Mouse (Mus musculus): Measurements from ENCODE around the gene Gls2. TPM values are rescaled to one million over a fixed set of nuclear protein-coding genes. Genes with fewer than 3 reads are reported as not detected.

Gene Gls2
- total RNA-seq, 2 experiments from 2014 or later: 29.4 to 32.9 TPM

DNA sequence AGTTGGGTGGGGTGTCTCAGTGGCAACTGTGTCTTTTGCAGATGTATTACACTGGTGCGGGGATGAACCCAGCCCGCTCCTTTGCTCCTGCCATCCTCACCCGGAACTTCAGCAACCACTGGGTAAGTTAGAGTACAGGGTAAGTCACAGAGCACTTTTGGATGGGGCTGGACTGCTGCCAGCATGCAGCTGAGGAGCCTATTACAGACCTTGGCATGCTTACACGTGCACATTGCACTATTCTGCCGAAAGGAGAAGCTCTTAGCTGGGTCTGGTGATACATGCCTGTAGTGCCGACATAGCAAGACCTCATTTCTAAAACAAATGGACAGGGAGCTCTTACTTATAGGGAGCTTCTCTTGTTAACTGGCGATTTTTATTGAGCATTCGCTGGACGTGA lies 33.3 kb downstream of the Gls2 start:
- no peak for DNase-seq (ENCODE audit: low spot score in 2 of 2)
- intact Hi-C loops (cut with DNase I): no loop called here

DNA sequence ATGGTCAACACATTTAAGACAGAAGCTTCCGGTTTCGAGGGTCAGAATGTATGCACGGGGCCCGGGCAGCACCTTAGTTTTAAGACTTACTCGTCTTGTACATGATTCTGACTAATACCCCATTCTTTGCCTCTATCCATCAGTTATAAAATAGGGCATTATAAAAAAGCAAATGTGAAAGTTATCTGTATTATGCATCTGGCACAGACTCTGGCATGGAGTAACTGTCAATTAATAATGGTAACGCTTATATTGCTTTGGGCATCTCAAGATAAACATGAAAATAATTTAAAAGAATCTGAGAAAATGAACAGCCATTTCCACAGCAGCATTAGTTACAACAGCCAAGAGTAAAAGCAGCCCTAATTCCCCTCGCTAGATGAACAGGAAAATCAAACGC lies 33.8 kb downstream of the Gls2 start:
- no peak for DNase-seq (ENCODE audit: low spot score in 2 of 2)
- intact Hi-C loops (cut with DNase I): no loop called here

DNA sequence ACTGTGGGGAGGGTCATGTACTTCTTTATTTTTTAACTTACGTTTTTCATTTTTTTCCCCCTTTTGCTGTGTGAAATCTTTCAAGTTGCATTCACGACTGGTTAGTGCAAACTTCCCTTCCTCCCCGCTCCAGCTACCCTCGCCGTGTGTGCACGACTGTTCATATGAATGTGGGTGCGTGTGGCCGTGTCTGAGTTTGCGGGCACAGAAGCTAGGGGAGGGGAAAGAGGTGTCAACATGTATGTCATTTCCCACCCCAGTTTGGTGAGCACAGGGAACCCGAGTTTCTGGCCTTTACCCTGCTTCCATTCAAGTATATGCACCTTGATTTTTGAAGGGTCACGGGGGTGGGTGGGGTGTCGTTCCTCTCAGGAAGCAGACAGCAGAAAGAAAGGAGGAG lies 36.3 kb downstream of the Gls2 start:
- intact Hi-C loops (cut with DNase I): loop anchor here (5.0 kb wide), 1 partner anchor 42 kb away; the partner anchor contains the start of gene Stat2
- no peak for DNase-seq (ENCODE audit: low spot score in 2 of 2)

DNA sequence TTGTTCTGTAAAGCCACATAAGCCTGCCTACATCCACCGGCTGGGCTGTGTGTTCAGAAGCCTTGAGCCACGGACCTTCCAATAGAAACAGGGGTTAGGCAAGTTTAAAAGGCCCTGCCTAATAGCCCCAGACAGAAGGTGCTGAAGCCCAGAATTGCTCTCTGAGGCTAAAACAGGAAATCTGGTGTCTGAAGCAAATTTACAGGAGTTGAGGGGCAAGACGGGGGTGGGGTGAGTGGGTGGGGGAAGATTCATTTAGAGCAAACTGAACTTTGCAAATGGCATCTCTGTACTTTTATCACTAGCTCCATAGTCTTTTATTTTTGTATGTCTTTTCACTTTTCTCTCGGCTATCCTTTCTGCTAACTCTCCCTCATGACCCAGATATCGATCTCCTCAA lies 36.9 kb downstream of the Gls2 start:
- intact Hi-C loops (cut with DNase I): loop anchor here (5.0 kb wide), 1 partner anchor 41 kb away; the partner anchor contains the start of gene Stat2

DNA sequence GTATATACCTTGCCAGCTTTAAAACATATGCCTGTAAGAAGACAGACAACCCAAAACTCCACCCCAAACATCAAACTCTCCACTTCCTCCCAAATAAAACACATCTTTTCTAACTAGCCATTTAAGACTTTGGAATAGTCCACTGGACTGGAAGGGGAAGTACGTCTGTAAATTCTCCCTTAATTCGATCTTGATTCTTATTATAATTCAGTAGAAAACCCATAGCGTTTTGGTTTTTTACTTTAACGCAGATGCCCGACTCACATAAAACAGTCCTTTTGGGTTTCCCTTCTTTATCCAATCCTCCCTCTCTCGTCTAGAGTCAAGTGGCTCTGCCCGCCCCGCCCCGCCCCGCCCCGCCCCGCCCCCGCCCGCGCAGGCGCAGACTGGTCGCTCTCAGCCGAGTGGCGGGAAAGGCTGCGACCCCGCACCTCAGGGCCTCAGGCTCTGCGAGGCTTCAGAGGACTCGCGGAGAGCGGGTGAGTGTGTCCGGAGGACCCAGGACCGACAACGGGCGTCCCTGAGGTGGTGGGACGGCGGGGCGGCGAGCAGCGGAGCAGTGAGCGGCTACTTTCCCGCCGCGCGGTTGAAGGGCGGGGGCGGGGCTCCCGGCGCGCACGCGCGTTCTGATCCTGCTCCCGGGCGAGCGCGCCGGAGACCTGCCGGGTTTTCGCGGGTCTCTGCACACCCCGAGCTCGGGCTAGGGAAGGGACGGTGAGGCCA lies 37.6 kb downstream of the Gls2 start, which contains the start of gene Timeless:
Gene Timeless (plus strand): TSS at position 369 of the 723 bp plus-strand sequence.
- intact Hi-C loops (cut with DNase I): loop anchor here (1.0 to 5.0 kb wide), 2 partner anchors 19 to 40 kb away; partner anchors contain the start of gene Stat2
- DNase-seq (ENCODE audit: low spot score in 2 of 2): peak; percentile 77 to 89

More for the DNA sequence above, 36.9 kb downstream of the Gls2 start:
- DNase-seq (ENCODE audit: low spot score in 2 of 2): no peak

DNA sequence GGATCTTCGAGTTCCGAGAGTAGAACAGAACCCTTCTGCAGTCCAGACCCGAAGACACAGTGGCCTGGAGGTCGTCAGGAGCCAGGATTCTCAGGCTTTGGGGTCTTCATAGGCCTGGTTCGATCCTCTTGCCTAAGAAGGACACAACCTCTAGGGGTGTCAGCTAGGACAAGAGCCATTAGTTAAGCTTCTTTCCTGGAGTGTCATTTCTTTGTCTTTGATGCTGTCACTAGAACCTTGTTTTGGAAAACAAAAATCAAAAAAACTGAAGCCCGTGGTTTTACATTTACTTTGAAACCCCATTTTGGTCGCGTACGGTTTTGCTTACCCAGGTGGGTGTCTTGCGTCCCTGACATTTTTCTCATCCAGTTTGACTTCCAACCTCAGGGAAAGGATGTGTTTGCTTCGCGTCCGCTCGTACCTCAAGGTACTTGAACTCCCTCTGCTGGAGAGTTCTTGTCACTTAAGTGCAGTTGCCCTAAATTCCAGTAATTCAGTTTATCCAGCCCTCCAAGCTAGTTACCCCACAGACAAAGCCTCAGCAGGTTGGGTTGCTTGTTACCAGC lies 38.2 kb downstream of the Gls2 start:
- peak; percentile 63 to 77 for DNase-seq (ENCODE audit: low spot score in 2 of 2)
- intact Hi-C loops (cut with DNase I): loop anchor here (1.0 to 5.0 kb wide), 2 partner anchors 19 to 40 kb away; partner anchors contain the start of gene Stat2

DNA sequence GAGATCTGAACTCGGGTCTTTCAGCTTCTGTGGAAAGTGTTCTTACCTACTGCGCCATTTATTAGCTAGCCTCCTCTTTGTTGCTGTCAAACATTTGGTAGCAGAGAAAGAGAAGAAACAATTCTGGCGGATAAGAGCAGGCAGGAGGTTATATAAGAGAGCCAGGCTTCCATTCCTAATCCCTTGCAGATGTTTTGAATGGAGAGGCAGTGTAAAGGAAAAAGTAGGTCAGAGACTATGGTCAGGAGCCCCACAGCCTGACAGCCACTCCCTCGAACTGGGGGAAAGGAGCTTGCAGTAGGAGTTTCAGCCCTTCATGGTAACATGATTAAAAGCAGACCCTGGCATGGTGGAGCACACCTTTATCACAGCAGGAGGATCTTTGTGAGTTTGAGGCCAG lies 42.1 kb downstream of the Gls2 start:
- DNase-seq (ENCODE audit: low spot score in 2 of 2): peak in 1 of 2 experiments; percentile 11
- intact Hi-C loops (cut with DNase I): no loop called here

DNA sequence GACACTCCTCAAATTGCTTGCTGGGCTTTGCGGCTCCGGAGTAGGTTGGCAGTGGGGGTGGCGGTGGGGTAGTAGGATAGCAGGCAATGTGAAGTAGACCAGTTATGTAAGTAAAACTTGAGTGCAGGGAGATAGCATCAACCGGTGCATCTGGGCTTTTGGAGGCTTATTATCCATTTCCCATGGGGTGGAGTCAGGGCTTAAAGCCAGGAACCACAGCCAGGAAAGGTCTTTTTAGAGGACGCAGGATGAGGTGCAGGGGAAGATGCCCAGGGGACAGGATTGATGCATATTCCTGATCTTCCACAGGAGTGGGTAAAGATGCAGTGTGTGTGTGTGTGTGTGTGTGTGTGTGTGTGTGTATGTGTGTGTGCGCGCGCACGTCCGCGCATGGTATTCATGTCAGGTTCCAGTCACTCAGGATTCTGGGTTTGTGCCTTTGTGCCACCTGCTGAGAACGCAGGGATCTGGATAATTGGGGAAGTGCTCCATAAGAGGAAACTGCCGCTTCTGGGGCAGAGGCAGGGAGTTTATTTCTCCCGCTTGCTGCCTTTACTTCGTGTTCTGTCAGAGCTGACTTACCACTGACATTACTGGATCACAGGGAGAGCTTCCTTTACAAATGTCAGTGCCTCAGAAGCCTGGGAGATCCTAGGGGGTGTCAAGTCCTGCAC lies 43.7 kb downstream of the Gls2 start:
- peak; percentile 4 to 61 for DNase-seq (ENCODE audit: low spot score in 2 of 2)
- intact Hi-C loops (cut with DNase I): no loop called here

DNA sequence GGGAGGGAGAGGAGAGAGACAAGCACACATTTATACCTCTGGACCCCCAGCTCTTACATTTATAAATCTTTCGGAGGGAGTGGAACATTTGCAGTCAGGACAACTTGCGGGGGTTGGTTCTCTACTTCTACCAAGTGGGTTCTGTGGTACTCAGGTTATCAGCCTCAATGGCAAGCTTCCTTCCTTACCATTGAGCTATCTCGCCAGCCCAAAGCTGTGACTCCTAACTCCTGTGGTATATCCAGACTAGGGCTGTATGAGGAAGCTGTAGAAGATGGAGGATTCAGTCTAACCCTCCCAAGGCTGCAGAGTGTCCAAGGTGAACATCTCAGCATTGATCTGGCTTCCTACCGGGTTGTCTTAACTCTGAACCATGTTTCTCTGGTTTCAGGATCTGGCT lies 44.9 kb downstream of the Gls2 start:
- intact Hi-C loops (cut with DNase I): no loop called here
- DNase-seq (ENCODE audit: low spot score in 2 of 2): no peak

DNA sequence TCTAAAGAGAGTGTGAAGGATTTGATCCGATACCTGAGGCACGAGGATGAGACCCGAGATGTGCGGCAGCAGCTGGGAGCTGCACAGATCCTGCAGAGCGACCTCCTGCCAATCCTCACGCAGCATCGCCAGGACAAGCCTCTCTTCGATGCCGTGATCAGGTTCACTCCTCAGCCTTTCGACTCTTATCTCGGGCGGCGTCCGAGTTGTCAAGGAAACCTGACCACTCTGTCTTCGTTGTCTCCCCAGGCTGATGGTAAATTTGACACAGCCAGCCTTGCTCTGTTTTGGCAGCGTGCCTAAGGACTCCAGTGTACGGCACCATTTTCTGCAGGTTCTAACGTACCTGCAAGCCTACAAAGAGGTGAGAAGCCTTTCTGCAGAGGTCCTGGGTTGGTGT lies 45.9 kb downstream of the Gls2 start:
- DNase-seq (ENCODE audit: low spot score in 2 of 2): no peak
- intact Hi-C loops (cut with DNase I): no loop called here

DNA sequence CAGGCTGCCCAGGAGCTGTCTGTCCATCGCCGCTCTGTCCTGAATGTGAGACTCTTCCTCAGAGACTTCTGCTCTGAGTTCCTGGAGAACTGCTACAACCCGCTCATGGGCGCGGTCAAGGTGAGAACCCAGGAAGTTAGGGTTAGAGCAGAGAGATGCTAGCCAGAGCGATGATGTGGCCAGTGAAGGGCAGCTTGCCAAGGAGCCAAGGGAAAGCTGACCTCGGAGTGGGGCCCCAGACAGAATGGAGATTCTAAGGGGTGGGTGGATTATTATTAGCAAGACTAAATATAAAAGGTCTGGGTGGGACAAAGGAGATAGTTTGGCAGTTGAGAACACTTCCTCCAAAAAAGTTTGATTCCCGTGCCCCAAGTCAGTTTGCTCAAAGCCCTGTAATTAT lies 49.0 kb downstream of the Gls2 start:
- no peak for DNase-seq (ENCODE audit: low spot score in 2 of 2)
- intact Hi-C loops (cut with DNase I): no loop called here

DNA sequence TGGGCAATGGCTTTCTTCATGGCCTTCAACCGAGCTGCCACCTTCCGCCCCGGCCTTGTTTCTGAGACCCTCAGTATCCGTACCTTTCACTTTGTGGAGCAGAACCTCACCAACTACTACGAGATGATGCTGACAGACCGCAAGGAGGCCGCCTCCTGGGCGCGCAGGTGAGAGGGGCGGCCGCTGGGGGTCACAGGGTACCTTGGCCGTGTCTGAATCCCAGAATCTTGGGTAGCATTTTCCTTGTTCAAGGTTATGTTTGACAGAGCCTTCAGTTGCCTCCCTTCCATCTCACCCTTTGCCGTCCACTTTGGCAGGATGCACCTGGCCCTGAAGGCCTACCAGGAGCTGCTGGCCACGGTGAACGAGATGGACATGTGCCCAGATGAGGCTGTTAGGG lies 49.9 kb downstream of the Gls2 start:
- intact Hi-C loops (cut with DNase I): no loop called here
- DNase-seq (ENCODE audit: low spot score in 2 of 2): no peak

DNA sequence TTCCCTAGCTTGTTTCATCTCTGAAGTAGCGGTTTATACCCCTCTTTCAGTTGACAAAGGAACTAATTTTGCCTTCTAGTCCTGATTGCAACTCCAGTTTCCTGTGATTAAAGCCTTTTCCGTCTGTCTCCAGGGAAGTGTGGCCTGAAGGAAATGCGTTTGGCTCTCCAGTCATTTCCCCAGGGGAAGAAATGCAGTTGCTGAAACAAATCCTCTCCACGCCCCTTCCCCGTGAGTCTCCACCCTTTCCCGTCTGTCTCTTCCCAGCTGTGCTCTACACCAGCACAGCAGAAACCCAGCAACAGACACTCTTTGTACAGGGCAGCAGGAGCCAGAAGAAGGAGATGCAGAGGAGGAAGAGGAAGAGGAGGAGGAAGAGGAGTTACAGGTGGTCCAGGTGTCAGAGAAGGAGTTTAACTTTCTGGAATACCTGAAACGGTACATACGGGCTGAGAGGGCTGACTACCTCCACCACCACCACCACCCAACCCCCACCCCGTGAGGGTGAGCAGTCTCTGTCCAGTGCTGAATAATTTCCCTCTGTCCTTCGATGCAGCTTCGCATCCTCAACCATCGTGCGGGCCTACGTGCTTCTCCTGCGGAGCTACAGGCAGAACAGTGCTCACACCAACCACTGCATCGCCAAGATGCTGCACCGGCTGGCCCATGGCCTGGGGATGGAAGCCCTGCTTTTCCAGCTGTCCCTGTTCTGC lies 52.9 kb downstream of the Gls2 start:
- intact Hi-C loops (cut with DNase I): no loop called here
- DNase-seq (ENCODE audit: low spot score in 2 of 2): no peak

DNA sequence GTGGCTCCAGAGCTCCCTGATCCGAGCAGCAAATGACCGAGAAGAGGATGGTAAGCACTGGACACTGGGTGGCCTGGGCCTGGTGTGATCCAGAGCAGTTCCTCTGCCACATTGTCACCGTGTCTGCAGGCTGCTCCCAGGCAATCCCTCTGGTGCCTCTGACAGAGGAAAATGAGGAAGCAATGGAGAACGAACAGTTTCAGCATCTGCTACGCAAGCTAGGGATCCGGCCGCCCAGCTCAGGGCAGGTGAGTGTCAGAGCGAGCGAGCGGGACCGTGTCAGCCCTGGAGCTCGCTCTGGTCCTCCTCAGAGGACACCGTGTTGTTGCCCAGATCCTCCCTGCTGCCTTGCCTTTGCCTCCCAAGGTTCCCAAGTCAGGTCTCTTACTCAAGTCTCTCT lies 56.3 kb downstream of the Gls2 start:
- intact Hi-C loops (cut with DNase I): no loop called here
- DNase-seq (ENCODE audit: low spot score in 2 of 2): no peak

DNA sequence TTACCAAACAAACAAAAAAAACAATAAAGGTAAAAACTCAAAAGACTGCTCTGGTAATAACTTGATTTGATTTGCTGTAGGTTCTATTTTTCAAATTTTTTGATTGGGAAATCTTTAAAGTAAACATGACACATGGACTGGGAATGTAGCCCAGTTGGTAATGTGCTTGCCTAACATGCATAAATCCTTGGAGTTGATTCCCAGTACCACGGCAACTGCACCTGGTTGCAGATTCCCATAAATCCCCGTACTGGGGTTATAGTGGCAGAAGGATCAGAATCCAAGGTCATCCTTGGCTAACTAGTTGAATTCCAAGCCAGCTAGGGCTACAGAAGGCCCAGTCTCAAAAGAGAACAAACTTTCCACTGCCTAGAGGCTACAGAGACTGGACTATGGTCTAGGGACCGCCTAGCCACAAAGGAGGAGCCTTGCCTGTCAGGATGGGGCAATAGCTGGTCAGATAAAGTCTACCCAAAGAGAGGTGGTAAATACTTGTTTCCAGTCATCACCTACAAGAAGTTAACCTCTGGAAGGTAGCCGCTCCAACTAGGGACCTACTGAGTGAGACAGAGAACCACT lies 59.5 kb downstream of the Gls2 start, which contains the start of gene Apon:
Gene Apon (plus strand): TSS at position 420 of the 579 bp plus-strand sequence.
- DNase-seq (ENCODE audit: low spot score in 2 of 2): no peak
- intact Hi-C loops (cut with DNase I): no loop called here

DNA sequence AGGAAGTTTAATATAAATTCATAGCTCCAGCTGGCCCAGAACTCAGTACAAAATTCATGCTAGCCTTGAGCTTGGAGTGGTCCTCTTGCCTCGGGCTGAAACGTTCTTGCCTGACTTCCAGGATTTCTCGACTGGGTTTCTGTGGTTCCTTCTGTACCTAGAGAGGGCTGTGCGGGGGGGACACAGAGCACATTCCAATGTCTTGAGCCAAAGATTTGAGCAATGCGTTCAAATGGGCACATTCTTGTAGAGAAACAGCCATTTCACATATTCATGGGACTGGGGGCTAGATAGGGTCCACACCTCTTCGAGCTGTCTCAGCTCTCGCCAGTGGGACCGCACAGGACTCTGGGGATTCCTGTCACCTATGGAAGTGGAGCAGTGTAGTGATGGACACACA lies 61.7 kb downstream of the Gls2 start:
- DNase-seq (ENCODE audit: low spot score in 2 of 2): no peak
- intact Hi-C loops (cut with DNase I): no loop called here

DNA sequence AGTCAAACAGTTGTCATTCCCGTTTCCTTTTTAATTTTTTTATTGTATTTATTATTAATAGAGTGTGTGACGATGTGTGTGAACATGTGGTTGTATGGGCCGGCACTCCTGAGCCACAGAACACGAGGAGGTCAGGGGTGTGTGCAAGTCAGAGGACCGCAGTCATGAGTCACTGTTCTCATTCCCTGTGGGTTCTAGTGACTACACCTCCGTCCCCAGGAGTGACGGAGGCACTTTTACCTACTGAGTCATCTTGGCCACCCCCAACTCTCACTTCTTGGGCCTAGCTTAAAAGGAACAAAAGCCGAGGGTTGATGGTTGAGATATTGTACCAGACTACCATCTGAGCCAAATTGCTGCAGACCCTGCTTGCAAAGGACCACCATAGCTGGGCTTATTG lies 62.1 kb downstream of the Gls2 start:
- intact Hi-C loops (cut with DNase I): no loop called here
- DNase-seq (ENCODE audit: low spot score in 2 of 2): peak in 1 of 2 experiments; percentile 57

DNA sequence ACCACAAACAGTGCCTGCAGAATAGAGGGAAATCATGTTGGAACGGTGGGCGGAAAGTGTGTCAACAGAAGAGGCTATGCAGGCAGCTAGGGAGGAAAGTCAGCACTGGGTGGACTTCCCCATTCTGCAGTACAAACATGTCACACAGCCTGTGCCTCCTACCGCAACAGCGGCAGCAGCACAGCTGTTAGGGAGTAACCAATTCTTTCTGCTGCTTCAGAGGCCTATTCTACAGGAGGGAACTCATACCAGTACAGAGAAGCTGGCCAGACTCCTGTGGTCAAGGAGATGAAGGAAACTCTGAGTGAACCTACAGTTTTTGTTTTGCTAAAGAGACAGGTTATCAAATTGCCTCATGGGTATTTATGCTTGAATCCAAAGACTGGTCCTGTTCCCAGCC lies 64.7 kb downstream of the Gls2 start:
- no peak for DNase-seq (ENCODE audit: low spot score in 2 of 2)
- intact Hi-C loops (cut with DNase I): no loop called here
